Mouse (Mus musculus) heart, adult 18-20 months (tissue): Measurements from ENCODE around the gene Susd1. TPM values are rescaled to one million over a fixed set of nuclear protein-coding genes. Genes with fewer than 3 reads are reported as not detected.
A peak's percentile ranks its signal among the peaks of the same experiment; 100 is the strongest.

Experiments
- DNase-seq, 2 experiments: peaks; one replicate each; pipeline ENCODE4 v3.0.0; 2021 to 2022; ENCODE audit warnings: mixed read lengths in 1 of 2
- total RNA-seq, 2 experiments: library from RNA; stranded (reverse); gene quantifications; 2 replicates each; pipeline ENCODE4 v1.2.3; 2021

The Susd1 gene
- total RNA-seq, 2 experiments from 2014 or later: 0.95 to 1.4 TPM

DNA sequence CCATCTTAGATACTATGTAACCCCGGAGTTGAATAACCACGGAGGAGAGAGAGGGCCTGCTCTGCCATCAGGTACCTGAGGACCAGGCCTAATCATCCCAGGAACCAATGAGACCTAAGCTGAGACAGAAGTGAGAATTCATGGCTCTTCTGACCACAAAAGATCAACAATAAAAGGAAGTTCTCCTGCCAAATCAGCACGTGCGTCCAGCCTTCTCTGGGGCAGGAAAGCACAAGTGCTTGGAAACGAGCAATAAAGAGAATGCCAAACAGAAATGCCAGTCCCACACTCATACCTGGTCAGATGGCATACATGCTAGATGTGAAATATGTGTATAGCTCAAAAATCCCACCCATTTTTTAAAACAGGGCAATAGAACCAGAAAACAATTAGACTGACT, 58.6 kb downstream of the Susd1 start:
- DNase-seq: peak in 1 of 2 experiments; percentile 28

DNA sequence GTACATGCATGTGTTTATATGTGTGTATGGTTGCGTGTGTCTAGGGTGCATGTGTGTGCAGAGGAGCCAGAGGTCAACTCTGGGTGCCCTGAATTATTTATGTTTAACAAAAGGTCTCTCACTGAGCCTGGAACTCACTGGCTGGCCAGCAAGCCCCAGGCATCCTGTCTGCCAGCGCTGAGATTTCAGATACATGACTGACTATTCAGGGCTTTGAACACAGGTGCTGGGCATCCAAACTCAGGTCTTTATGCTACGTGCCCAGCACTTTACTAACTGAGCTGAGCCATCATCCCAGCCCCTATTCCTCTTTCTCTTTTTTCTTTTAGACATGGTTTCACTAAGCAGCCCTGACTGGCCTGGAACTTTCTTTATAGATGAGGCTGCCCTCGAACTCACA, 59.8 kb downstream of the Susd1 start:
- no peak for DNase-seq

DNA sequence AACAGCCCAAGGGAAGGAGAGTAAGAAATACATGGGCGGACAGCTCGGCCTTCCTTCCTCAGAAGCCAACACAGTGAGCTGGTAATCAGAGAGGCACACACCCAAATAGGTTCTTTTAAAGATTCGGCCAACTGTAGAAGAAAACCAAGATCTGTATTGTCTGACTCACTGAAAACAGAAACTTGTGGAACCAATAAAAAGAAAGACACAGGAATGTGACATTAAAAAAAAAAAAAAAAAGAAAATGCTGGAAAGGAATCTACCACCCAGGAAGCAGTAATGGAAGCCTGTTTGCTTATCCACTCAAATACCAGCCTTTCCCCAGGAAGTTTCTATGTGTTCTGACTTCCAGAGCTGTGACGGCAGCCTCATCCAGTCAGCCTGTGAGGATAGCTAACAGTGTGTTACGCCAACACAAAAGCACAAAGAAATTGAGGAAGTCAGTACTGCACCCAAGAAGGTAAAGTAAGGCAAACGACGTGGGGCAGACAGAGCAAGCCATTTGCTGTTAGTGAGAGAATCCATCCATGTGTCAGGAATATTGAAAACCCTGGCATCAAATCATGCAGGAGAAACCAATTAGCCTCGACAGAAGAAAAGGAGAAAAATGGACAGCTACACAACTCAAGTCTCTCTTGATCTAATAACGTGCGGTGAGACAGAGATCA, 64.0 kb downstream of the Susd1 start:
- DNase-seq: no peak

DNA sequence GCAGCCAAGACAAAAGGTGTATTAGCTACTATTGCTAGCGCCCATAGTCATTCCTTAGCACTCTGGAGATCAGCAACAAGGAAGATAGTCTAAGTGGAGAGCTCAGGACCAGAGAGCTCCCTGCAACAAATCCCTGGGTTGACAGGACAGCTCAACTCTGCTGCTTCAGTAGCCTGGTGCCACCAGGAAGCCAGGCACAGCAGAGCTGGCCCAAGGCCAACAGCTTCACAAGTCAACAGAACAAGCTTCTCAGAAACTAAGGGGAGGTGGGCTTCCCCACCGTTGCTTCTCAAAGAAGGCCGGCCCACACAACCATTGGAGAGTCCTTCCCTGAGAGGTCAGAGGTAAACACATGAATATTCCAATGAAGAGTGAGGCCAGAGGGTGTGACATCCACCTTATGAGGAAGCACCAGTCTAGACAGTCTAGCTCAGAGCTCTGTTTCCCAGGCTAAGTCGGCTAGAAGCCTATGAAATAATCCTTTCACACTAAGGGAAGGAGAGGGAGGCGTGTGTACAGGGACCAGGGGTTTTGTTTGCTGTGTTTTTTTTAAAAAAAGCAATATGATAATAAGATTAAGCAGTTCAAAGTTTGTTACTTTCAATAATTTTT, 65.8 kb downstream of the Susd1 start:
- no peak for DNase-seq

GRCm38 (mm10) chr4:59371910-59372309, 66.5 kb downstream of the Susd1 start:
- DNase-seq: no peak

GRCm38 (mm10) chr4:59369941-59370340, 68.5 kb downstream of the Susd1 start:
- DNase-seq: no peak

- DNase-seq: no peak
These were observed 70.3 kb downstream of the Susd1 start for GRCm38 (mm10) chr4:59368118-59368517.

GRCm38 (mm10) chr4:59366206-59366605, 72.2 kb downstream of the Susd1 start:
- peak in 1 of 2 experiments; percentile 31 for DNase-seq

DNA sequence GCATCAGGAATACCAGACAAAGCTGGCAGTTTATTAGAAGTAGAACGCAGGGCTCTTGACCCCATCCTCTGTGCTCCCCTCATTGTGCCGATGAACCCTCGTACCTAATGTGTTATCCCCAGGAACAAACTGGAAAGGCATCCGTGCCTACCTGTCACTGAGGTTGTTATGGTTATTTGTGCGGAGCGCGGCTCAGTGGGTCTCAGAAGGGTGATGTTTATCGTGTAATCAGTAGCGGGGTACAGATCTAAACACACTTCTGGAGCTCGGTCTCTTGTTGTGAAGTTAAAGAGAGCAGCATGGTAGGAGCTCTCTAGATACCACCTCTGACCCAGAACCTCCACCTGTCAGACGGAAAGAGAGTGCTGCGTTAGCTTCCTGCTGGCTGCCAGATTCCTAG, 72.9 kb downstream of the Susd1 start:
- no peak for DNase-seq

DNA sequence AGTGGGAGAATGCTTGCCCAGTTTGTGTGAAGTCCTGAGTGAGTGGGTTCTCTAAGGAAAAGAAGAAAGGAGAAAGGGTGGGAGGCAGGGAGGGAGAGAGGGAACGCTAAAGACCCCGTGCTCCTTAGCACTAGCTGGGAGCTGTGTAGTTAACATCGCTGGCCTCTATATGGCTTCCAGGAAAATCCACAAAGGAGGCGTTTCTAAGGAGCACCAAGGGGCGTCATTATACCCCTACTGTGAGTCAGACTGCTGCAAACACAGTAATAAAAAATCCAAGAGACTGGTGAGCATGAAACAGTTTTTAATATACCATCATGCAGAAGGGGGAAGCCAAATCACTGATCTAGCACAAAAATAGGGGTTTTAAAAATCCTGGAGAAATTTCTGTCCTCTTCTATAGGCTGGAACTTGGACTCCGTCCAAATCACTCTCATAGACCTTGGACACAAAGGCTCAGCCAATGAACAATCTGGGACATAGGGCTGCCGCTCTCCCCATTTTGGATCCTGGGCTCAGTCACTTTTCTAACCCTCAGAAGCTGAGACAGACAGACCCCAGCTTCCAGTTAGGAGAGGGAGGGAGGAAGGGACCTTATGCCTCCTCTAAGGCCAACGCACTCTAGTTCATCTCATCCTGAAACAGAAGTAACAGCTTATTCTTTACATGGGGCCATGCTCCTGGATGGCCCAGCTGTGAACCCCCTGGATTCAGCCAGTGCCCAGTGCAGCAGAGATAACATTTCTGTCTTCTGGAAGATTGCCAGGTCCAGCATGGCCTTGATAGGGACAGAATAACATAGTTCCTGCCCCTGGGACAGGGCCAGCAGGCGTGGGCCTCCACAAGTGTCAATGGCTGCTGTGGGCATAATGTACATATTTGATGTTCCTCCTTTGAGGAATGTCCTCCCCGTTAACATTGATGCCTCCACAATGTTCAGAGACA, 73.9 kb downstream of the Susd1 start:
- no peak for DNase-seq

DNA sequence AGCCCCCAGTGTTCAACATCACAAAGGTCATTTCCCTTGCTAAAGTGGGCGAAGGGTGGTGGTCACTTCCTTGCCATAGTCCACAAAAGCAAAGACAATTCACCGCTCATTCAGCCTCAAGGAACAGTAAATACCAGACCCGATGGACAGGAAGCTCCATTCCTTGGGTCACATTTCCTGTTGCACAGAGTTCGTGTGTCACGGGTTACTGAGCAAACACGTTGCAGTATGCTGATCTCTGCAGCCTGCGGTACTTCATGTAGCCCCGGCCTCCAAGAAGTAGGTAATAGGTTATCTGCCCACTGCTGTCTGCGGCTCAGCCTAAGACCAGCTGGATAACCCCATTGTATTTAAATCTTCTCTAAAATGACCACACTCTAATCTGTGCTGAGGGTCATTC, 75.4 kb downstream of the Susd1 start:
- DNase-seq: peak in 1 of 2 experiments; percentile 74

GRCm38 (mm10) chr4:59360704-59361103, 77.7 kb downstream of the Susd1 start:
- peak; percentile 76 to 92 for DNase-seq

GRCm38 (mm10) chr4:59359921-59360320, 78.5 kb downstream of the Susd1 start:
- DNase-seq: no peak

GRCm38 (mm10) chr4:59358960-59359359, 79.5 kb downstream of the Susd1 start:
- DNase-seq: no peak

DNA sequence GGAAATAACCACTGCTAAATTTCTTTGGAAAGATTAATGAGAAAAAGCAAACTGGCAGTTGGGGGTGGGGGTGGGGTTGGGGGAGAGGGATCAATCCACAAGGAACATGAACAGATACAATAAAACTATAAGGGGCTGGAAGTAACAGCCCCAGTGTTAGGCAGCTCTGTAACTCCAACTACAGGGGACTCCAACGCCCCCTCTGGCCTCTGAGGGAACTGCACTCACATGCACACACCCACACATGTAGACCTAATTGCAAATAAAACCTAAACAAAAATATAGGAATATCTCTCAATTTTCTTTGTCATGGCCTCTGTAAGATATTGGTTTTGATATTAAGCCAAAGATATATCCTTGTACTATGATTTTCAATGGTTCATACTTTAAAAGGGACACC, 83.0 kb downstream of the Susd1 start:
- no peak for DNase-seq

- no peak for DNase-seq
These were observed 83.8 kb downstream of the Susd1 start for GRCm38 (mm10) chr4:59354666-59355065.

DNA sequence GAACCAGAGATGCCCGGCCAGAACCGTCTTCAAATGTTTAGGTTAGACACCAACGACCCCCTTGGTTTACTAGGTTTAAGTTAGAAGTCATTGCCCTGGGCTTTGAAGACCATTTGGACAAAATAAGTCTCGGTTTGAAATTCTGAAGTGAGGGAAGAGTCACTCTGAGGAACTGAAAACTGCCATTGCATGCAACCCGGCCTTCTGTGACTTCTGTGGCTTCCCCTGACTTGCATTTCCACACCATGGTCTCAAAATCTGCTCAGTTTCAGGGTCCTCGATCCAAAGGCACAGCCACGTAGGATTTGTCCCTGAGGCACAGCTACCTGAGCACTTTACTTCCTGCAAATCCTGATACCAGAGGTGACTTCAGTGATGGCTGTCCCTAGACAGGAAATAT, 86.5 kb downstream of the Susd1 start:
- DNase-seq: peak in 1 of 2 experiments; percentile 45

- no peak for DNase-seq
These were observed 88.1 kb downstream of the Susd1 start for GRCm38 (mm10) chr4:59350354-59350753.

DNA sequence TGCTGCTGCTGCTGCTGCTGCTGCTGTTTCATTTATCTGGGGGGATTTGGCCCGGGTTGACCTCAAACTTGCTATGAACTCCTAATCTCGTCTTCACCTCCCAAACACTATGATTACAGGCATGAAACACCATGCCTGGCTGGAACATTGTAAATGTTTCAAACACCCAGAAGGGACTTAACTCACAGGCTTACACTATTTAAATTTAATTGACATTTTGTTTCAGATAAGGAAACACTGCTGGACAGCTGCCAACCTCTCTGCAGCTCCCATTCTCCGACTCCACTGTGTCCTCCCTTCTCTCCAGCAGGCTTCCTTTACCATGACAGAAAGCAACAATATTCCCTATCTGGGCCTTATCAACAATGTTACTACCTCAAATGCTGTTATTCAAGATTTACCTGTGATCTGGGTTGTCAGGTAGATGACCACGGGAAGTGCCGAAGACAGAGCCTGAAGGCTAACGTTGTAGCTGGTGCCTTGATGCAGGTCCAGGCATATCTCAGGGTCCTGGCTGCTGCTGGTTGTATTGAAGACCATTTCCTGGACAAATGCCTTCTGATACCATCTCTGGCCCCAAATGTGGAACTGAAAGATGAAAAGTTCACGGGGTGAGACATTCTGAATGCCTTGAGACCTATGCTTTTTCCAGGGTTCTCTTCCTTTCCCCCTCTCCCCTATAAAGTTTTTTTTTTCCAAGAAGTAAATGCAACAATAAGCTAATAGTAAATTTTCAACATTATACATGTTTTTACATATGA, 88.8 kb downstream of the Susd1 start:
- DNase-seq: no peak

- DNase-seq: peak; percentile 86 to 96
These were observed 97.7 kb downstream of the Susd1 start for GRCm38 (mm10) chr4:59340714-59341113.

GRCm38 (mm10) chr4:59340046-59340445, 98.4 kb downstream of the Susd1 start:
- DNase-seq: peak in 1 of 2 experiments; percentile 35

DNA sequence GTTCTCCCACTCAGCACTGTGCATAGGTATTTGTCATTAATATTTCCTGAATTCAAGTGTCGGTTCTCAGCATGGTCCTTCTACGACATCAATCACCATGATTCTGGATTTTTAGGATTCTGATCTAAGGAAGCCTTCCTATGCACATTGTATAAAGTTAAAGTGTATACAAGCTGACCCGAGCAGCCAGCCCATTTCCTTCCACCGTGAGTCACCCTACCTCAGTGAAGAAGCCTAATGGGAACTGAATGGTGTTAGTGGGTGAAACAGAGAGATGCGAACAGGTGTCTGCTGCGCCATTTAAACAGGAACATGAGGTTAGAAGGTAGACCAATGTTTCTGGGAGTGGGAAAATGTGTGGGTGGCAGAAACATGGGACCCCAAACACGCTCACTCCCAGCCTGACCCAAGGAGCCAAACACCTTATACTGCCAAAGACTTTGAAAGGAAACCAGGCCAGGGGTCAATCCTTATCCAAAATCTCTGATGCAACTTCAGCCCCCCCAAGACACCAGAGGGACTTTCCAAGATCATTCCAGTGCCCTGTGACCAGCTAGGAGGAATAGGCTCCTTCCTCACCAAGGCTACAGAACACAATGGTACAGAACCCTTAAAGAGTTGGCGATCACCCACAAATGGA, 99.4 kb downstream of the Susd1 start:
- no peak for DNase-seq
